Mouse (Mus musculus): Measurements from ENCODE around the gene Ccnl2. TPM values are rescaled to one million over a fixed set of nuclear protein-coding genes. Genes with fewer than 3 reads are reported as not detected.
A peak's percentile ranks its signal among the peaks of the same experiment; 100 is the strongest.

The Ccnl2 gene
- polyA plus RNA-seq, 1 experiment from 2014 or later, result 187 TPM

- 85% methylated on average over 2 of the region's 2 CpGs for WGBS
- DNase-seq (ENCODE audit: low spot score), result no peak
- Histone ChIP-seq H3K27me3 (replicated peaks; ENCODE audit: low read depth, poor library complexity, severe bottlenecking) (peaks cover 11% of the 10 kb centered on the region; the same call in 1 of the 2 replicates), H3K4me1 (no peaks in the 10 kb centered on the region), H3K9me3 (no peaks in the 10 kb centered on the region), H3K27ac (replicated peaks) (no peak overlapping the region), H3K4me3 (no peak overlapping the region), H3K36me3 (replicated peaks) (no peaks in the 10 kb centered on the region)
These were observed 18.6 kb upstream of the Ccnl2 start for GRCm38 (mm10) chr4:155793730-155794129.

DNA sequence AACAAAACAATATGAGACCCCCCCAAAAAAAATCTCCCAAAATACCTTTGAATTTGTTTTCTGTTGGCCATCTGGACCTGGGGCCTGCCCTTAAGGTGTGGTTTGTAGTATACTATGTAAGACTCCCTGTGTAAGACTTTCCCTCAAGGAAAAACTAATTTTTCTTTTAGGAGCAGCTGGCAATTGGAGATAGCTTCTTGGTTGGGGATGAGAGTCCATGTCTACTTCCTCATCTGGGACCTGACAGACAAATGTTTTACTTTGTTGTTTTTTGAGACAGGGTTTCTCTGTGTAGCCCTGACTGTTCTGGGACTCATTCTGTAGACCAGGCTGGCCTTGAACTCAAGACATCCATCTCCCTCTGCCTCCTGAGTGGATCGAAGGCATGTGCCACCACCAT is 10.2 kb upstream of the Ccnl2 start:
- Histone ChIP-seq H3K9me3 (no peaks in the 10 kb centered on the region), H3K27me3 (replicated peaks; ENCODE audit: low read depth, poor library complexity, severe bottlenecking) (no peaks in the 10 kb centered on the region), H3K4me3 (no peak overlapping the region), H3K4me1 (peaks cover 18% of the 10 kb centered on the region), H3K36me3 (replicated peaks) (peaks cover 22% of the 10 kb centered on the region), H3K27ac (replicated peaks) (no peak overlapping the region)
- no peak for DNase-seq (ENCODE audit: low spot score)
- WGBS, result 96% methylated on average over 1 of the region's 1 CpGs

GRCm38 (mm10) chr4:155802741-155803339 is 9.4 kb upstream of the Ccnl2 start, which contains the start of gene Mrpl20:
Mrpl20 (plus strand) TSS chr4:155802878.
- whole genome bisulfite sequencing, result 9% methylated on average over 12 of the region's 12 CpGs
- peak within 1 kb of the TSS; percentile 87 for H3K27ac ChIP-seq (replicated peaks)
- H3K4me3 ChIP-seq, result peak within 1 kb of the TSS; percentile 98
- peaks cover 18% of the 10 kb centered on the region for H3K4me1 ChIP-seq
- peak; percentile 29 for DNase-seq (ENCODE audit: low spot score)
- H3K36me3 ChIP-seq (replicated peaks), result peaks cover 30% of the 10 kb centered on the region
- no peaks in the 10 kb centered on the region for H3K27me3 ChIP-seq (replicated peaks; ENCODE audit: low read depth, poor library complexity, severe bottlenecking)
- no peaks in the 10 kb centered on the region for H3K9me3 ChIP-seq

DNA sequence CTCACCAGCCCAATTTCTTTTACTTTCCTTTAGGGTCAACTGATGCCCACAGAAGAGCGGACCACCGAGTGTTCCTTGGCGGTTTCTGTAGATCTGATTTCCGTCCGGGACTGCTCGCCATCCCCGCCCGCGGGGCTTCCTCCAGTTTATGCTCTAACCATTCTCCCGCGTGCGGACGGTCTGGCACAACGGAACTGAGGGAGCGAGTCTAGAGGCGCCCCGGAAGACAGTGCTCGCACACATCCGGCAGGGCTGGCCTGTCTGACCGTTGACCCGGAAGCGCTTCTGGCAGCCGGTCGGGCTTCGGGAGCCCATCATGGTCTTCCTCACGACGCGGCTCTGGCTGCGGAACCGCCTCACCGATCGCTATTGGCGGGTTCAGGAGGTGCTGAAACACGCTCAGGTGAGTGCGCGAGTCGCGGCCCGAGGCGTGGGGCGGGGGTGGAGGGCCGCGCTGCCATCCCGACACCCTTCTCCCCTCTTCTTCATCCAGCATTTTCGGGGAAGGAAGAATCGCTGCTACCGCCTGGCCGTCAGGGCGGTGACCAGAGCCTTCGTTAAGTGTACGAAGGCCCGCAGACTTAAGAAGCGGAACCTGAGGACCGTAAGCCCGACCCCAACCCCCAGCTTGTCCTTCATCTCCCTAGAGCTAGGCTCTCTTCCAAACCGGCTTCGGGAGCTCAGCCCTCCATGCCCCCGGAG is 8.8 kb upstream of the Ccnl2 start:
- Histone ChIP-seq H3K27ac (replicated peaks) (peak overlapping the region; percentile 87), H3K4me1 (peaks cover 18% of the 10 kb centered on the region), H3K36me3 (replicated peaks) (peaks cover 36% of the 10 kb centered on the region), H3K9me3 (no peaks in the 10 kb centered on the region), H3K4me3 (peak overlapping the region; percentile 98), H3K27me3 (replicated peaks; ENCODE audit: low read depth, poor library complexity, severe bottlenecking) (no peaks in the 10 kb centered on the region)
- WGBS, result under 1% methylated on average over 58 of the region's 58 CpGs
- peak; percentile 97 for DNase-seq (ENCODE audit: low spot score)

DNA sequence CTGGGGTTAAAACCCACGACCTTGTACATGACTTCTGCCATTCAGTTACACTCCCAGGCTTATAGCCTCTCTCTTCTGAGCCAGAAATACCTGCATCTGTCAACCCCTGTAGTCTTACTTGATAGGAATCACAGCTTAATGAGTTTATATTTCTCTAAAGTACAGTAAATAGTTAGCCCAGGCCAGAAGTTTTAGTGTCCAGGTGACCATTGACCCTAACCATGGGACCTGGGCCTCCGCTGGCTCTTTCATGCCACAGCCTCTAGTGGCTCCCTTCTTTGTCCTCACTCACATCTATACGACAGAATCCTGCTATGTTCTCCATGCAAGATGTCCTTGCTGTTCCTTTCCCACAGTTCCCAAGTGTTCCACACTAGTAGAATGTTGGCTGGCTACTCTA is 4.4 kb upstream of the Ccnl2 start:
- Histone ChIP-seq H3K4me3 (no peak overlapping the region), H3K27ac (replicated peaks) (no peak overlapping the region), H3K27me3 (replicated peaks; ENCODE audit: low read depth, poor library complexity, severe bottlenecking) (no peaks in the 10 kb centered on the region), H3K36me3 (replicated peaks) (peaks cover 68% of the 10 kb centered on the region), H3K9me3 (no peaks in the 10 kb centered on the region), H3K4me1 (peaks cover 26% of the 10 kb centered on the region)
- 85% methylated on average over 3 of the region's 3 CpGs for WGBS
- DNase-seq (ENCODE audit: low spot score), result no peak

GRCm38 (mm10) chr4:155812665-155813181 is 434 bp downstream of the Ccnl2 start:
- Histone ChIP-seq H3K4me3 (peak overlapping the region; percentile 100), H3K4me1 (peaks cover 23% of the 10 kb centered on the region), H3K36me3 (replicated peaks) (peaks cover 86% of the 10 kb centered on the region), H3K27ac (replicated peaks) (peak overlapping the region; percentile 98), H3K27me3 (replicated peaks; ENCODE audit: low read depth, poor library complexity, severe bottlenecking) (no peaks in the 10 kb centered on the region), H3K9me3 (no peaks in the 10 kb centered on the region)
- under 1% methylated on average over 49 of the region's 49 CpGs for WGBS
- DNase-seq (ENCODE audit: low spot score), result peak; percentile 54

DNA sequence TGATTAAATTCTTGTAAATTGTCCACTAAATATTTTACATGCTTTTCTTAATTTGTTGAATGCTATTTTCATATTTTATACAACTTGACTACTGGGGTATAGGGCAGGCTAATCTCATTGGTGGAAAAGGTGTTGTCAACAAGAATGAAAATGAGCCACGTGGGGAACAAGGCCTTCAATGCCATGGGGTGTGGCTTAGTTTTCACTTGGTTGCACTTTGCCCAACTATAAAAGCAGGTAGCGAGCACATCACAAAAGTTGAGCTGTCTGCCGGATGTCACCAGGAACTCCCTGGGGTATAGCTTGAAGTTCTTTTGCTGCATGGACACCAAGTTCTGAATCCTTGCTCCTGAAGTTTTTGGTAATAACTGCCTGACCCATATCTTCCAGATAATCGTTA is 5.2 kb downstream of the Ccnl2 start:
- no peak for DNase-seq (ENCODE audit: low spot score)
- 87% methylated on average over 4 of the region's 4 CpGs for WGBS
- Histone ChIP-seq H3K4me1 (peaks cover 14% of the 10 kb centered on the region), H3K4me3 (no peak overlapping the region), H3K27ac (replicated peaks) (no peak overlapping the region), H3K27me3 (replicated peaks; ENCODE audit: low read depth, poor library complexity, severe bottlenecking) (no peaks in the 10 kb centered on the region), H3K9me3 (no peaks in the 10 kb centered on the region), H3K36me3 (replicated peaks) (peaks cover 95% of the 10 kb centered on the region)

- no peaks in the 10 kb centered on the region for H3K27me3 ChIP-seq (replicated peaks; ENCODE audit: low read depth, poor library complexity, severe bottlenecking)
- H3K4me1 ChIP-seq, result no peaks in the 10 kb centered on the region
- peak; percentile 32 for DNase-seq (ENCODE audit: low spot score)
- no peak overlapping the region for H3K27ac ChIP-seq (replicated peaks)
- H3K36me3 ChIP-seq (replicated peaks), result peaks cover 100% of the 10 kb centered on the region
- no peaks in the 10 kb centered on the region for H3K9me3 ChIP-seq
- 81% methylated on average over 7 of the region's 7 CpGs for WGBS
- H3K4me3 ChIP-seq, result no peak overlapping the region
These were observed 8.7 kb downstream of the Ccnl2 start for GRCm38 (mm10) chr4:155821025-155821424.

- Histone ChIP-seq H3K36me3 (replicated peaks) (peaks cover 100% of the 10 kb centered on the region), H3K27me3 (replicated peaks; ENCODE audit: low read depth, poor library complexity, severe bottlenecking) (no peaks in the 10 kb centered on the region), H3K4me3 (no peak overlapping the region), H3K4me1 (no peaks in the 10 kb centered on the region), H3K9me3 (no peaks in the 10 kb centered on the region), H3K27ac (replicated peaks) (no peak overlapping the region)
- 97% methylated on average over 16 of the region's 16 CpGs for WGBS
- DNase-seq (ENCODE audit: low spot score), result no peak
These were observed 11.2 kb downstream of the Ccnl2 start for GRCm38 (mm10) chr4:155823443-155823842.

GRCm38 (mm10) chr4:155829866-155830265 is 17.6 kb downstream of the Ccnl2 start:
- peaks cover 24% of the 10 kb centered on the region for H3K4me1 ChIP-seq
- no peaks in the 10 kb centered on the region for H3K27me3 ChIP-seq (replicated peaks; ENCODE audit: low read depth, poor library complexity, severe bottlenecking)
- 91% methylated on average over 4 of the region's 4 CpGs for WGBS
- no peak overlapping the region for H3K4me3 ChIP-seq
- peaks cover 66% of the 10 kb centered on the region for H3K36me3 ChIP-seq (replicated peaks)
- H3K9me3 ChIP-seq, result no peaks in the 10 kb centered on the region
- H3K27ac ChIP-seq (replicated peaks), result no peak overlapping the region
- DNase-seq (ENCODE audit: low spot score), result no peak

DNA sequence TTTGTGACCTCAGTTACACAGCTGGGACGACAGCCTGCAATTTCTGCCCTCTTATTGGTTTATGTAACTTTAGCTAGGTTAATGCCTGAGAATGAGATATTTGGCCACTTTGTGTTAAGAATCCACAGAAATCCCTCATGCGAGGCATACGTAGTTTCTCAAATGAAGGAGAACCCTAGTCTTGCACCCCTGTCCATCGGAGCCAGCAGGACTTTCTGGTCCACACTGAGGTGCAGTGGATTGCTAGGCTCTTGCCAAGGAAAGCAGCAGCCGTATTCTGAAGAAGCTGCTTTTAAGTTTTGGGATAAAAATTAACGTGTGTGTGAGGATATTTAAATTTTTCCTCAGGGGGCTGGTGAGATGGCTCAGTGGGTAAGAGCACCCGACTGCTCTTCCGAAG is 18.3 kb downstream of the Ccnl2 start:
- H3K27ac ChIP-seq (replicated peaks), result no peak overlapping the region
- 57% methylated on average over 8 of the region's 8 CpGs for WGBS
- peak overlapping the region; percentile 93 for H3K4me3 ChIP-seq
- no peaks in the 10 kb centered on the region for H3K27me3 ChIP-seq (replicated peaks; ENCODE audit: low read depth, poor library complexity, severe bottlenecking)
- H3K36me3 ChIP-seq (replicated peaks), result peaks cover 64% of the 10 kb centered on the region
- peaks cover 24% of the 10 kb centered on the region for H3K4me1 ChIP-seq
- no peaks in the 10 kb centered on the region for H3K9me3 ChIP-seq
- DNase-seq (ENCODE audit: low spot score), result no peak

DNA sequence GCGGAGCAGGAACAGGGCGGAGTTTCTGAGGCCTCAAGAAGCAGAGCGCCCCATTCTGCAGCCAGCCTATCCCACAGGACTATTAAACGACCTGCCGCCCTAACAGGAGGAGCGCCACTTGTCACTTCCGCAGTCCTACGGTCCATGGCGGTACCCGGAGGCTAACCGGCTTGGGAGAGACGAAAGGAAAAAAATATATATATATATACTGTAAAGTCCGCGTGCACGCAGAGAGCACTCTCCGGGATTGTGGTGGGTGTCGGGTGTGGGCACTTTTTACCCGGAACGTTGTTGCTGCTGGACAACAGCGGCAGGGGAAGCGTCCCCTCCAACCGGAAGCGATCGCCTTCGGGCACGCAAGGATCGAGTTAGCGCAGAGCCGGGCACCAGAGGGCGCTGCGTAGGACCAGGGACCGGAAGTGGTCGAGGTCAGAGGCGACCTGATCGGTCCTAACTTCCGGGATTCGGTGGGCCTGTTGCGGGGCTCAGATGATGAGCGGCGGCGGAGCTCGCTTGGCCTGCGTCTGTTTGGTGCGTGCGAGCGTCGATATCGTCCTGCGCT is 19.0 kb downstream of the Ccnl2 start, which contains the start of gene Aurkaip1:
Aurkaip1 (plus strand) TSS at position 68 of the 562 bp plus-strand sequence.
- peak; percentile 97 for DNase-seq (ENCODE audit: low spot score)
- no peaks in the 10 kb centered on the region for H3K27me3 ChIP-seq (replicated peaks; ENCODE audit: low read depth, poor library complexity, severe bottlenecking)
- H3K4me1 ChIP-seq, result peaks cover 24% of the 10 kb centered on the region
- WGBS, result under 1% methylated on average over 49 of the region's 49 CpGs
- no peaks in the 10 kb centered on the region for H3K9me3 ChIP-seq
- H3K36me3 ChIP-seq (replicated peaks), result peaks cover 57% of the 10 kb centered on the region
- peak within 1 kb of the TSS; percentile 86 for H3K27ac ChIP-seq (replicated peaks)
- peak within 1 kb of the TSS; percentile 93 for H3K4me3 ChIP-seq

Measured in embryonic facial prominence, embryonic 10.5 days (tissue).